Mouse (Mus musculus) 3134 (cell line): ENCODE measurements around the gene Cdc6.

ENCODE experiments used
- DNase-seq: peaks from one replicate; pipeline ENCODE4 v3.0.0-alpha.2; 2011; ENCODE audit warnings: low spot score; ENCODE audit not compliant: insufficient read length; ENCODE audit errors: extremely low read depth

Gene Cdc6

GRCm38 (mm10) chr11:98972801-98973360 lies 65.3 kb downstream of the Cdc6 start:
- DNase-seq, result no peak
